Mouse (Mus musculus) embryonic facial prominence, embryonic 15.5 days (tissue): ENCODE results near the gene Sept12. TPM values are rescaled to one million over a fixed set of nuclear protein-coding genes. Genes with fewer than 3 reads are reported as not detected.

Source experiments
- ATAC-seq: fragments of 200-750 bp; cut with Nextera tagmentation; 2 replicates; pipeline ENCODE4 v1.8.0; 2017; ENCODE audit warnings: low read depth, moderate TSS enrichment; ENCODE audit not compliant: insufficient number of reproducible peaks, low FRiP score, low TSS enrichment
- H3K27ac ChIP-seq: fragments of 300-500 bp; sonication (generic); replicated peaks from 2 replicates; pipeline ENCODE4 v1.5.1; 2015; ENCODE audit warnings: mild to moderate bottlenecking, inconsistent platforms
- H3K27me3 ChIP-seq: fragments of 300-500 bp; sonication (generic); 2 replicates; pipeline ENCODE4 v1.6.1; 2015; ENCODE audit warnings: inconsistent platforms
- H3K36me3 ChIP-seq: fragments of 300-500 bp; sonication (generic); 2 replicates; pipeline ENCODE4 v1.6.1; 2015; ENCODE audit warnings: mild to moderate bottlenecking, inconsistent platforms
- H3K4me1 ChIP-seq: fragments of 300-500 bp; sonication (generic); 2 replicates; pipeline ENCODE4 v1.6.1; 2015; ENCODE audit warnings: inconsistent platforms
- H3K4me2 ChIP-seq: fragments of 300-500 bp; sonication (generic); replicated peaks from 2 replicates; pipeline ENCODE4 v1.6.1; 2015; ENCODE audit warnings: mild to moderate bottlenecking, inconsistent platforms
- H3K4me3 ChIP-seq: fragments of 300-500 bp; sonication (generic); replicated peaks from 2 replicates; pipeline ENCODE4 v1.5.1; 2015; ENCODE audit warnings: mild to moderate bottlenecking, inconsistent platforms
- H3K9ac ChIP-seq: fragments of 300-500 bp; sonication (generic); 2 replicates; pipeline ENCODE4 v1.6.1; 2015; ENCODE audit warnings: inconsistent platforms
- H3K9me3 ChIP-seq: fragments of 300-500 bp; sonication (generic); replicated peaks from 2 replicates; pipeline ENCODE4 v1.6.1; 2016; ENCODE audit warnings: inconsistent platforms
- WGBS: fragments of 180-500 bp; shearing (Covaris S2); methylation state at CpG from one replicate; pipeline ENCODE4 v1.1.7; 2015; 5-methylcytosine and 5-hydroxymethylcytosine counted together
- polyA plus RNA-seq: library from polyadenylated mRNA; unstranded; fragments of >200 nt; fragmentation: Nextera tagmentation; extraction: Ambion mirVana; gene quantifications from 2 replicates; pipeline ENCODE4 v1.2.1, GENCODE M21; 2015

Sept12 gene
- polyA plus RNA-seq, 1 experiment from 2014 or later: not detected

- no peak overlapping the region for H3K4me3 ChIP-seq
- WGBS: 89% methylated on average over 8 of the region's 8 CpGs
- no peak for ATAC-seq
- no peaks in the 10 kb centered on the region for H3K27me3 ChIP-seq
- peaks cover 77% of the 10 kb centered on the region for H3K36me3 ChIP-seq
- H3K27ac ChIP-seq: no peak overlapping the region
- no peak overlapping the region for H3K4me2 ChIP-seq
- H3K9ac ChIP-seq: no peak overlapping the region
- peaks cover 24% of the 10 kb centered on the region for H3K4me1 ChIP-seq
- H3K9me3 ChIP-seq: no peaks in the 10 kb centered on the region
Observed at GRCm38 (mm10) chr16:4937351-4938190, 60.1 kb downstream of the Sept12 start.

Other genes starting within 250 kb of the Sept12 start
- 90.6 and 96.6 TPM in 2 replicates for gene Cdip1, start 207.6 kb downstream of the Sept12 start, polyA plus RNA-seq
- gene 4930562C15Rik, start 162.4 kb downstream of the Sept12 start, polyA plus RNA-seq: 0.32 and 0.63 TPM in 2 replicates
- gene Ubald1, start 117.5 kb downstream of the Sept12 start, polyA plus RNA-seq: 43.8 and 51.3 TPM in 2 replicates
- 84.1 and 87.0 TPM in 2 replicates for gene Mgrn1, start 111.6 kb downstream of the Sept12 start, polyA plus RNA-seq
- gene Nudt16l1, start 59.1 kb downstream of the Sept12 start, polyA plus RNA-seq: 156 and 161 TPM in 2 replicates
- 64.7 and 72.8 TPM in 2 replicates for gene Anks3, start 33.6 kb downstream of the Sept12 start, polyA plus RNA-seq
- gene Smim22, start 9.4 kb upstream of the Sept12 start, polyA plus RNA-seq: 14.2 and 17.9 TPM in 2 replicates
- 63.5 and 69.8 TPM in 2 replicates for gene Rogdi, start 15.7 kb upstream of the Sept12 start, polyA plus RNA-seq
- gene Glyr1, start 52.0 kb upstream of the Sept12 start, polyA plus RNA-seq: 130 and 136 TPM in 2 replicates
- gene Ubn1, start 52.2 kb upstream of the Sept12 start, polyA plus RNA-seq: 20.4 and 23.6 TPM in 2 replicates
- gene Ppl, start 134.6 kb upstream of the Sept12 start, polyA plus RNA-seq: 45.8 and 52.3 TPM in 2 replicates
- gene Sec14l5, start 149.3 kb upstream of the Sept12 start, polyA plus RNA-seq: 0.35 TPM in 2 replicates
- 21.1 and 21.7 TPM in 2 replicates for gene Nagpa, start 206.2 kb upstream of the Sept12 start, polyA plus RNA-seq
- gene AU021092, start 224.4 kb upstream of the Sept12 start, polyA plus RNA-seq: 9.0 and 12.0 TPM in 2 replicates
- gene Alg1, start 235.8 kb upstream of the Sept12 start, polyA plus RNA-seq: 36.2 and 38.5 TPM in 2 replicates